Mouse (Mus musculus) urinary bladder, postnatal 10 days (tissue): ENCODE measurements at regions not wholly inside any gene's neighbourhood (a gene's known extent, or its start where the extent isn't known, plus 50 kb on each side); places are given as distances from the start of the nearest gene placed in this dataset.

Experiments used
- DNase-seq: peaks from one replicate; pipeline ENCODE4 v3.0.0; 2022; ENCODE audit warnings: low spot score

- no peak for DNase-seq
These were observed 55.8 kb upstream of the Ccn6 start for GRCm38 (mm10) chr10:39219366-39219765.

GRCm38 (mm10) chr10:39218151-39218550, 54.6 kb upstream of the Ccn6 start:
- DNase-seq = no peak

- DNase-seq = no peak
These were observed 52.7 kb upstream of the Ccn6 start for GRCm38 (mm10) chr10:39216142-39216904.

- no peak for DNase-seq
These were observed 51.0 kb upstream of the Ccn6 start for GRCm38 (mm10) chr10:39214563-39214962.
